Mouse (Mus musculus): ENCODE results near the gene Rbp4. TPM values are rescaled to one million over a fixed set of nuclear protein-coding genes. Genes with fewer than 3 reads are reported as not detected.

Rbp4 gene
- total RNA-seq, 2 experiments from 2014 or later, result 1.8 to 6.2 TPM

DNA sequence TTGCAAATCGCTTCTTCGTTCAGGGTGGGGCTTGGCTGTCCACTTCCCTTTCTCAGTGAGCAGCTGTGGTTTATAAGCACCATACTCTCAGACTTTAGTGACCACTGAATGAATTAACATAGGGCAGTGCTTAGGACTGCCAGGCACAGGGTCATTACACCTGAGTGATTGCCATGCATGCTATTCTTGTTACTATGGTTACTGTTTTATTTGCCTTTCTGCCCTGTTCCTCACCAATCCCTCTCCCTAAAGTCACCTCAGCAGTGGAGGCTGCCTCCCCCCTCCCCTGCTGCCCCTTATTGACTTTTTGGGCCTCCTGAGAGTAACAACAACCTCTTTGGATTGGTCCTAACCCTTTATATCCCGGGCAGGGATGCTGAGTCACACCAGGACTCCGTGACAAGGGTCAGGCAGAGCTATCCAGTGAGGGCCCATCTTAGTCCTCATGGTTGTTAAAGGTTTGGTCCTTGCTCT lies 33.5 kb downstream of the Rbp4 start:
- no peak for DNase-seq

DNA sequence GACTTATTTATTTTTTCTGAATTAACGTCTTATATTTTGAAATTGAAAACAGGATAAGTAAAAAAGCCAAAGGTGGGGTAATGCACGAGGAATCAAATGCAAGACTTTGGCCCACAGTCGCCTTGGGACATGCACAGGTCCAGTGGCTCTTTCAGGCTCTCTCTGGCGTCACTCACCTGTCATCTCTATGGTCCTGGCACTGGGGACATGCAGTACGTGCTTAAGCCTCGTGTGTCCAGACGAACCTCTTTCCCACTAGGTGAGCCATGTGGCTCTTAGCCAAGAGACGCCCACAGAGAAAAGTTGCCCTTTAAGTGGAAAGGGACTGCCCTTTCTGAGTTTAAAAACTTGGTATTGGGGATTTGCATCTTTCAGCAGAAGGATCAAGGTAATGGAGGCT lies 35.7 kb downstream of the Rbp4 start:
- DNase-seq, result no peak
- intact Hi-C loops (cut with DNase I), result loop anchor here (5.0 to 10.0 kb wide), 2 partner anchors 108 to 235 kb away; no protein-coding TSS in a partner anchor

More for the DNA sequence above, 33.5 kb downstream of the Rbp4 start:
- intact Hi-C loops (cut with DNase I), result no loop called here

DNA sequence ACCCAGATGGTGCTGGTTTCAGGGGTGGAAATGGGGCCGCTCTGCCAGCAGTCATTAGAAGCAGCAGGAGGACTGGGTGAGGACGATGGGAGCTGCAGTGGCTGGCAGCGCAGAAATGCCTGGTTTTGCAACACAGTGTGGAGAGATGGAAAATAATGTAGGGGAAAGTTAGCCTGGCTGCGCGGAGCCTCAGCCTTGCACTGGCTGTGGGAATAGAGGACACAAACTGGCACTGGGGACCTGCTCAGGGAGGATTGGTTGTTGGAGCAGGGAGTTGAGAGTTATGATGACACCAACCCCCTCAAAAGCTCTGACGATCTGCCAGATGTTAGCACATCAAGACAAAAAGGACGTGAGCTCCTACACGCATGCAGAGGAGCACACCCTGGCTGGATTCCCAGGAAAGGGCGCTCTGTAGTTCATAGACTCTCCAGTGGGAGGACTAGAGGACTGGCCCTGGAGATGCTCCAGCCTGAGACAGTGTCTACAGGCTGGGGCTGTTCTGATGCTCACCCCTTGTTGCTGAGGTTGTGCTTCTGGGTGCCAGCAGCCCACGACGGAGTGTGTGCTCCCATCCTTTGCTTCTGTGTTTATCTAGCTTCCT lies 38.0 kb downstream of the Rbp4 start:
- peak; percentile 59 to 73 for DNase-seq
- intact Hi-C loops (cut with DNase I), result loop anchor here (5.0 to 10.0 kb wide), 2 partner anchors 110 to 238 kb away; no protein-coding TSS in a partner anchor

DNA sequence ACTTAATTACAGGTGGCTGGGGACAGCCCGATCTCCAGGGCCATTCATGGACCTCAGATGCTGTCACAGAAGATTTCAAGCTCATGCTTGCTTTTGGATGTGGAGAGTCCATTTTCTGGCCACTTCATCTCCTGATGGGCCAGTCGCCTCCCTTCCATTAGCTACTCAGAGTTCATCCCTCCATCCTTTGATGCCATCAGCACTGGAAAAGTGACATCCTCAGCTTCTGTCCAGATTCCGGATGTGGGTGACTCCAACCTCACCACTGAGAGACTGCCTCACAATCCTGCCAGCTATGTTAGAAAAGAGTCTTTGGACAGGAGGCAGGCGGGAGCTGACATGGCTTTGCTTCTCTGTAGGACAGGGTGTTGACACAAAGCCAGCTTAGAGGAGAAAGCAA lies 39.2 kb downstream of the Rbp4 start:
- intact Hi-C loops (cut with DNase I), result loop anchor here (5.0 to 10.0 kb wide), 2 partner anchors 111 to 239 kb away; no protein-coding TSS in a partner anchor
- no peak for DNase-seq

DNA sequence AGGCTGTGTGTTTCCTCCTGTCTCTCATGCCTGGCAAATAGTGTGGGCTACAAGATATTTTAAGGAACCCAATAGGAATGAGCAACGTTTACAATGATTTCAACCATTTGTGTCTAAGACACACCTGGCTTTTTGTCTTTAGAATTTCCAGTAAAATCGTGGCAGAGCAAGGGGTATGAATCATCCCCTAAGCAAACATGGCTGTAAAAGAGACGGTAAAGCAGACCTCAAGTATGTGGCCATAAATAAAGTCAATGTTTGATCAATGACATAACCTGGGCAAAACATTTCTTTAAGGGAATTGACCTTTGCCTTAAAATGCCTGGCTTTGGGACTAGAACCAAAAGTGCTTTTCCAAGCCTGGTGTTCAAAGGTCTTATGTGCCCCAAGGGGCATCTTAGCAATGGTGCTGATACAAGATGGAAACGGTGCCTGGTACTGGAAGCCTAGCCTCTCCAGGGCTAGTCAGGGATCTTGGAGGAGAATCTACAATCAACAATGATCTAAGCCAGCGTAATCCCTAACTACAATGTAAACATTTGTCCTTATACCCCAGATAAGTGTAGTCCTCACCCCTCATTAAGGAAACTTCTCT lies 42.1 kb downstream of the Rbp4 start:
- intact Hi-C loops (cut with DNase I), result loop anchor here (5.0 to 10.0 kb wide), 2 partner anchors 242 to 269 kb away; no protein-coding TSS in a partner anchor
- no peak for DNase-seq

DNA sequence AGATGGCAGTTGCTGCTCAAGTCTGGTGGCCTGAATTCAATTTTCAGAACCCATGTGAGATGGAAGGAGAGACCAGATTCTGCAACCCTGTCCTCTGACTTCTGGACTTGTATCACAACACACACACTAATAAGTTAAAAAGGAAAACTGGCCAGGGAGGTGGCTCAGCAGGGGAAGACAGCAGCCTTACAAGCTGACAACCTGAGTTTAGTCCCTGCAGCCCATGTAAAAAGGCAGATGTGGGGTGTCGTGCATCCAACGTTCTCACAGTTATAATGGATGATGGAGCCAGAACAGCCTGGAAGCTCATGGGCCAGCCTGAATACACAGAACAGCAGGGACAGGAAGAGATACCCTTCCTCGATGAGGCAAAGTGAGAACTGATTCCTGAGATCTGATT lies 43.7 kb downstream of the Rbp4 start:
- DNase-seq, result no peak
- intact Hi-C loops (cut with DNase I), result loop anchor here (5.0 to 10.0 kb wide), 2 partner anchors 243 to 271 kb away; no protein-coding TSS in a partner anchor

DNA sequence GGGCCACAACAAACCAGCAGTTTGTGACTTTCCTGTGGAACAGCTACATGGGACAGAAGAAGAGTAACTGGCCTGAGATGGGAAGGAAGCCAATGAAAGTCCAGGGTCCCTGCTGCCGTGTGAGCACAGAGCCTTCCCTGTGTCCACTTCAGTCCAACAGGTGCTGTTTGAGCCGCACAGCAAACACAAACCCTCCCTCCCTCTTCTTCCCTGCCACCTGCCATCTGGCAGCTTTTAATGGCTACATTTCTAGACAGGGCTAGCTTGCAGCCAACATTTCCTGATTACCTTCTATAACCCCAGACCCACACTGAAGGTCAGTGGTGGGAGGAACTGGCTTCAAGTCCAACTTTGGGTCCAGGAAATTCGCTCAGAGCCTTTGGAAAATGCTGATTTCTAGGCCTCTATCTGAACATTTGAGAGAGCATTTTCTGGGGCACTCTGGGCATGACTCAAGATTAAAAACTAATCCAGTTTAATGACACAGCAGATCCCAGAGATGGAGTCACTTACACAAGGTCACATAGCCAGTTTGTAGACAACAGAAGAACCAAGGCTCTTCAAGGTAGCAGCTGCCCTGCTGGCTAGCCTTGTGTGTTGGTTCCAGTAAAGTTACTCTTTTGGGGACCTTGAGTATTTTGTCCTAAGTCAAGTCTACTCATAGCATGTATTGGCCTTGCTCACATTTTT lies 47.1 kb downstream of the Rbp4 start:
- no peak for DNase-seq
- intact Hi-C loops (cut with DNase I), result no loop called here

DNA sequence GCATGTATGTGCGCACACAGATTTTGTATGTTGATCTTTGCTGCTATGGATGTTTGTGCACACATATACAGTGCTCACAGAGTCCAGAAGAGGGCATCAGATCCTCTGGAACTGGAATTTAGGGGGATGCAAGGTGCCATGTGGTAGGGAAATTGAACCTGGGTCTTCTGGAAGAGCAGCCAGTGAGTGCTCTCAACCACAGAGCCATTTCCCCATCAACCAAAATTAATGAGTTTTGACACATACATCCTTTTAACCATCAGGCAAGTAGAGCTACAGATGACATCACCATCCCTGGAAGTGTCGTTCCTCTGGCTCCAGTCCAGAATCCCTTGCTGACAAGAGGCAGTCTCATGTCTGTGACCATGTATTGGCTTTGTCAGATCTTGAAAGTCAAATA lies 48.8 kb downstream of the Rbp4 start:
- peak in 1 of 2 experiments; percentile 14 for DNase-seq
- intact Hi-C loops (cut with DNase I), result no loop called here

DNA sequence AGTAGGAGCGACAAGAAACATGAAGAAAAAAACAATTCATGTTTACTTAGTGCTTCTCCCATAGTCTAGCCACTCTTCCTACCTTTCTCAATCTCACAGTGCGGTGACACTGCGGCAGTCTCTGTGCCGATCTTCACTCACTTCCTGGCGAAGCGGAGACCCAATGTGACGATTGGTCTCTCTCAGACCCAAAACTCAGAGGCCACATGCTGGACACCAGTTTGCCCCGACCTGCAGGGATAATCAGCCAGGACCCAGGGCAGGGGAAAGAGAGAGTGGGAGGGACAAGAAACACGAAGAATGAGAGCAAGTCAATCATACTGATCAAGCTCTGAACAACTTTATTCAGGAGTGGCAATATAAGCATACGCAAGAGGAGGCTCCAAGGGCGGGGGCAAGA lies 50.0 kb downstream of the Rbp4 start:
- intact Hi-C loops (cut with DNase I), result no loop called here
- no peak for DNase-seq

DNA sequence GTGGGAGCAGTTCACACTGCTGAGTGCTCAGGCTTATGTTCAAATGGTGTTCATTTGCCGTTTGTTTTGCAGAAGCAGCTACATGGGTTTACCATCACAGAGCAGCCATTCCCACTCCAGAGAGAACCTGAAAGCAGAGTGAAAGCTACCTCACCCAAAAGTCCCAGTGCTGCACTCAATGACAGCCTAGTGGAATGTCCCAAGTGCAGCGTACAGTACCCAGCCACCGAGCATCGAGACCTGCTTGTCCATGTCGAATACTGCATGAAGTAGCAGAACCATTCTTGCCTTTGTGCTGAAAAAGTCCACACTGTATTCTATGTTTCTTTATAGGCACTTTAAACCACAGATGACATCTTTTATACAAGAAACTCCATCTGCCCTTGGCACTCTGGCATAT lies 51.9 kb downstream of the Rbp4 start:
- intact Hi-C loops (cut with DNase I), result no loop called here
- no peak for DNase-seq

Other genes starting within 250 kb of the Rbp4 start
- gene Myof, start 81.7 kb downstream of the Rbp4 start, total RNA-seq (2021), result 10 to 100 TPM; 14.9 to 15.7 TPM
- 1 to 10 TPM; 7.1 to 7.8 TPM for gene Cep55, start 70.3 kb downstream of the Rbp4 start, total RNA-seq (2021)
- 10 to 100 TPM in 1 of 2 experiments, under 1 TPM in 1; 0.79 to 10.7 TPM for gene Ffar4, start 28.2 kb downstream of the Rbp4 start, total RNA-seq (2021)
- not detected for gene Pde6c, start 7.5 kb upstream of the Rbp4 start, total RNA-seq (2021)
- 10 to 100 TPM; 13.3 to 13.6 TPM for gene Fra10ac1, start 98.9 kb upstream of the Rbp4 start, total RNA-seq (2021)
- under 1 TPM; 0.32 to 0.41 TPM for gene Lgi1, start 139.3 kb upstream of the Rbp4 start, total RNA-seq (2021)

All from heart, postnatal 10 days (tissue).